Mouse (Mus musculus): ENCODE results near the gene Esp22. TPM values are rescaled to one million over a fixed set of nuclear protein-coding genes. Genes with fewer than 3 reads are reported as not detected.
"Not testable (repeated sequence)": the region's sequence is repeated elsewhere in the genome, so short reads cannot be mapped to it uniquely, and the experiment has no call there.

The Esp22 gene
- polyA plus RNA-seq (2015; fragmentation: Nextera tagmentation; extraction: Ambion mirVana), result not detected in 2 replicates

GRCm38 (mm10) chr17:39095034-39095433 is at the start of gene Esp22:
Gene Esp22, plus strand, starts transcription at chr17:39095334.
- Histone ChIP-seq H3K9me3 (replicated peaks) (peaks cover 13% of the 10 kb centered on the region; the same call in 1 of the 2 replicates), H3K4me2 (no peak within 1 kb of the TSS), H3K4me3 (no peak within 1 kb of the TSS), H3K9ac (no peak within 1 kb of the TSS), H3K27ac (no peak within 1 kb of the TSS), H3K4me1 (no peaks in the 10 kb centered on the region), H3K27me3 (no peaks in the 10 kb centered on the region), H3K36me3 (ENCODE audit: poor library complexity, severe bottlenecking) (no peaks in the 10 kb centered on the region)
- ATAC-seq, result no peak
- WGBS, result 96% methylated on average over 1 of the region's 1 CpGs

- no peak for ATAC-seq
- Histone ChIP-seq H3K4me1 (no peaks in the 10 kb centered on the region), H3K36me3 (ENCODE audit: poor library complexity, severe bottlenecking) (no peaks in the 10 kb centered on the region), H3K27ac (no peak overlapping the region), H3K9ac (no peak overlapping the region), H3K4me3 (no peak overlapping the region), H3K27me3 (no peaks in the 10 kb centered on the region), H3K4me2 (no peak overlapping the region), H3K9me3 (replicated peaks) (peaks cover 17% of the 10 kb centered on the region)
Observed at GRCm38 (mm10) chr17:39063641-39064040, 31.5 kb upstream of the Esp22 start.

- peaks cover 13% of the 10 kb centered on the region for H3K9me3 ChIP-seq (replicated peaks)
- H3K27ac ChIP-seq, result no peak within 1 kb of the TSS
- H3K4me2 ChIP-seq, result no peak within 1 kb of the TSS
- no peaks in the 10 kb centered on the region for H3K27me3 ChIP-seq
- H3K9ac ChIP-seq, result no peak within 1 kb of the TSS
- H3K36me3 ChIP-seq (ENCODE audit: poor library complexity, severe bottlenecking), result no peaks in the 10 kb centered on the region
- H3K4me3 ChIP-seq, result no peak within 1 kb of the TSS
- no peaks in the 10 kb centered on the region for H3K4me1 ChIP-seq
- 59% methylated on average over 1 of the region's 1 CpGs for WGBS
- no peak for ATAC-seq
Observed at GRCm38 (mm10) chr17:39076937-39077336, 18.2 kb upstream of the Esp22 start, which contains the start of gene Esp23. Gene Esp23, minus strand, starts transcription at chr17:39077037.

- not testable (repeated sequence) for H3K27ac ChIP-seq; H3K4me3 ChIP-seq; H3K36me3 ChIP-seq (ENCODE audit: poor library complexity, severe bottlenecking); H3K4me1 ChIP-seq; H3K9ac ChIP-seq; H3K4me2 ChIP-seq; H3K27me3 ChIP-seq; ATAC-seq
- WGBS, result 78% methylated on average over 11 of the region's 11 CpGs
- peaks cover 23% of the 10 kb centered on the region for H3K9me3 ChIP-seq (replicated peaks)
Observed at GRCm38 (mm10) chr17:39107126-39107525, 12.0 kb downstream of the Esp22 start.

GRCm38 (mm10) chr17:39129156-39129555 is 34.0 kb downstream of the Esp22 start:
- H3K27ac ChIP-seq; H3K4me2 ChIP-seq; H3K4me1 ChIP-seq; H3K4me3 ChIP-seq; H3K36me3 ChIP-seq (ENCODE audit: poor library complexity, severe bottlenecking); H3K9ac ChIP-seq; ATAC-seq; H3K27me3 ChIP-seq: not testable (repeated sequence)
- peaks cover 17% of the 10 kb centered on the region for H3K9me3 ChIP-seq (replicated peaks)
- WGBS, result 74% methylated on average over 12 of the region's 12 CpGs

Other genes with a start within 250 kb of the Esp22 start
- gene Esp24, start 58.6 kb upstream of the Esp22 start, polyA plus RNA-seq (2015; fragmentation: Nextera tagmentation; extraction: Ambion mirVana), result not detected in 2 replicates
- not detected in 2 replicates for gene Gm21903, start 52.0 kb upstream of the Esp22 start, polyA plus RNA-seq (2015; fragmentation: Nextera tagmentation; extraction: Ambion mirVana)
- not detected in 2 replicates for gene Esp23, start 18.3 kb upstream of the Esp22 start, polyA plus RNA-seq (2015; fragmentation: Nextera tagmentation; extraction: Ambion mirVana)

All from forebrain, embryonic 13.5 days (tissue).